16 mouse cellular contexts compared by ENCODE assay signal in genomic region chr4:65238540-65238998, GRCm38 (mm10).
DNase-seq lines count a peak whose midpoint lies in the region; ATAC-seq and TF ChIP-seq lines count a peak whose summit lies in the region.
"Had no signal": no experiment of that assay in that cellular context is flagged by ENCODE, and none has a peak within 500 bp of the region (broad histone marks: within the 10 kb centered on the region; RNA-seq: fewer than 3 reads in every experiment).

No protein-coding gene starts in this region.

- no peak for TF ChIP-seq CTCF in intestine, postnatal 0 days (IDR thresholded peaks at IDR 0.05; ENCODE audit: low read depth)
- TF ChIP-seq CTCF in left cerebral cortex, adult 2 months (IDR thresholded peaks at IDR 0.05): no peak

- H3K9me3 ChIP-seq in intestine, postnatal 0 days (ENCODE audit: control insufficient read depth): no peaks in the 10 kb centered on the region
- no peaks in the 10 kb centered on the region for H3K9me3 ChIP-seq in intestine, embryonic 15.5 days
- H3K9me3 ChIP-seq in hindbrain, embryonic 13.5 days: no peaks in the 10 kb centered on the region
- H3K9me3 ChIP-seq: stomach, embryonic 15.5 days had no signal

- H3K27me3 ChIP-seq in intestine, postnatal 0 days (replicated peaks; ENCODE audit: control insufficient read depth, insufficient read depth, low read length): no peaks in the 10 kb centered on the region
- H3K27me3 ChIP-seq in intestine, embryonic 15.5 days (replicated peaks): no peaks in the 10 kb centered on the region
- H3K27me3 ChIP-seq in hindbrain, embryonic 13.5 days: 0 out of 2 replicates have a peak, but pooled peaks cover 4% of the 10 kb centered on the region
- H3K27me3 ChIP-seq: Patski; stomach, embryonic 15.5 days had no signal

- no peaks in the 10 kb centered on the region for H3K36me3 ChIP-seq in intestine, postnatal 0 days (ENCODE audit: control insufficient read depth, insufficient read depth)
- no peaks in the 10 kb centered on the region for H3K36me3 ChIP-seq in intestine, embryonic 15.5 days
- no peaks in the 10 kb centered on the region for H3K36me3 ChIP-seq in hindbrain, embryonic 13.5 days
- H3K36me3 ChIP-seq: stomach, embryonic 15.5 days had no signal

- no peak overlapping the region for H3K27ac ChIP-seq in intestine, postnatal 0 days (ENCODE audit: low read depth, low read length)
- H3K27ac ChIP-seq in intestine, embryonic 15.5 days: no peak overlapping the region
- no peak overlapping the region for H3K27ac ChIP-seq in hindbrain, embryonic 13.5 days
- H3K27ac ChIP-seq in left cerebral cortex, adult 2 months: no peak overlapping the region
- H3K27ac ChIP-seq: stomach, embryonic 15.5 days had no signal

- 14% methylated on average over 8 of the region's 8 CpGs for WGBS in intestine, postnatal 0 days
- 12% methylated on average over 8 of the region's 8 CpGs for WGBS in intestine, embryonic 15.5 days
- WGBS in hindbrain, embryonic 13.5 days: 5% methylated on average over 8 of the region's 8 CpGs

- no peak overlapping the region for H3K4me2 ChIP-seq in intestine, postnatal 0 days (replicated peaks; ENCODE audit: low read depth)
- H3K4me2 ChIP-seq in intestine, embryonic 15.5 days (replicated peaks): no peak overlapping the region
- H3K4me2 ChIP-seq in hindbrain, embryonic 13.5 days: no peak overlapping the region
- H3K4me2 ChIP-seq: stomach, embryonic 15.5 days had no signal

- H3K4me3 ChIP-seq in intestine, postnatal 0 days (ENCODE audit: low read depth, low read length): no peak overlapping the region
- H3K4me3 ChIP-seq in intestine, embryonic 15.5 days (replicated peaks): no peak overlapping the region
- no peak overlapping the region for H3K4me3 ChIP-seq in hindbrain, embryonic 13.5 days
- H3K4me3 ChIP-seq in left cerebral cortex, adult 2 months: no peak overlapping the region
- H3K4me3 ChIP-seq: stomach, embryonic 15.5 days had no signal

- peak; percentile 68 for DNase-seq in embryo, embryonic 10 days (ENCODE audit: low spot score)
- peak; percentile 39 for DNase-seq in retina, embryonic 14.5 days (ENCODE audit: low spot score)
- DNase-seq in cerebellum, postnatal 36 days: no peak
- no peak for DNase-seq in urinary bladder, postnatal 36 days (ENCODE audit: low spot score in 2 of 2)
- DNase-seq in left cerebral cortex, adult 2 months (ENCODE audit: extremely low spot score in 1 of 2, low spot score in 2 of 2): no peak
- DNase-seq: adrenal gland, adult 8-10 months; gastrocnemius, postnatal 14 days; kidney, postnatal 4 days; liver had no signal

- peak; percentile 51; the same call in 1 of the 2 replicates for ATAC-seq in intestine, postnatal 0 days
- ATAC-seq in intestine, embryonic 15.5 days: no peak
- ATAC-seq in hindbrain, embryonic 13.5 days (ENCODE audit: low FRiP score): peak; percentile 43; the same call in 1 of the 2 replicates
- ATAC-seq: CD4-positive, CD25-positive, alpha-beta regulatory T cell, adult 4 months; lung, postnatal 0 days; Patski had no signal

- intact Hi-C loops in left cerebral cortex, adult 2 months (cut with DNase I): no loop called here

- no peaks in the 10 kb centered on the region for H3K4me1 ChIP-seq in intestine, postnatal 0 days (replicated peaks; ENCODE audit: control insufficient read depth, insufficient read depth, low read length)
- H3K4me1 ChIP-seq in intestine, embryonic 15.5 days (replicated peaks): no peaks in the 10 kb centered on the region
- peaks cover 9% of the 10 kb centered on the region; the same call in 1 of the 2 replicates for H3K4me1 ChIP-seq in hindbrain, embryonic 13.5 days (replicated peaks)
- H3K4me1 ChIP-seq: stomach, embryonic 15.5 days had no signal

- no peak overlapping the region for H3K9ac ChIP-seq in intestine, postnatal 0 days (ENCODE audit: low read depth, low read length)
- H3K9ac ChIP-seq in intestine, embryonic 15.5 days: no peak overlapping the region
- H3K9ac ChIP-seq in hindbrain, embryonic 13.5 days: no peak overlapping the region
- H3K9ac ChIP-seq: stomach, embryonic 15.5 days had no signal

Comparison
In these comparisons a context has a peak if more than half of its experiments do, and no peak if none do; other contexts are left out.
1. DNase-seq: peak in embryo, embryonic 10 days (single experiment) and retina, embryonic 14.5 days (single experiment); none in cerebellum, postnatal 36 days (0 of 2), urinary bladder, postnatal 36 days (0 of 2) and left cerebral cortex, adult 2 months (0 of 2).